Mouse (Mus musculus) splenic B cell, adult 2 months (primary cell): ENCODE measurements around the gene Slc13a3.

Experiments used
- DNase-seq: peaks from one replicate; pipeline ENCODE4 v3.0.0-alpha.2; 2011; ENCODE audit warnings: low read depth, low spot score
- H3K27me3 ChIP-seq: 2 replicates; pipeline ENCODE4 v1.6.1; 2012; ENCODE audit warnings: mild to moderate bottlenecking, low read length, moderate library complexity, mixed read lengths; ENCODE audit not compliant: control insufficient read depth, poor library complexity, insufficient read depth, severe bottlenecking
- H3K36me3 ChIP-seq: 2 replicates; pipeline ENCODE4 v1.6.1; 2012; ENCODE audit warnings: mild to moderate bottlenecking, low read length, moderate library complexity, mixed read lengths; ENCODE audit not compliant: control insufficient read depth, poor library complexity, insufficient read depth, severe bottlenecking

Gene Slc13a3

DNA sequence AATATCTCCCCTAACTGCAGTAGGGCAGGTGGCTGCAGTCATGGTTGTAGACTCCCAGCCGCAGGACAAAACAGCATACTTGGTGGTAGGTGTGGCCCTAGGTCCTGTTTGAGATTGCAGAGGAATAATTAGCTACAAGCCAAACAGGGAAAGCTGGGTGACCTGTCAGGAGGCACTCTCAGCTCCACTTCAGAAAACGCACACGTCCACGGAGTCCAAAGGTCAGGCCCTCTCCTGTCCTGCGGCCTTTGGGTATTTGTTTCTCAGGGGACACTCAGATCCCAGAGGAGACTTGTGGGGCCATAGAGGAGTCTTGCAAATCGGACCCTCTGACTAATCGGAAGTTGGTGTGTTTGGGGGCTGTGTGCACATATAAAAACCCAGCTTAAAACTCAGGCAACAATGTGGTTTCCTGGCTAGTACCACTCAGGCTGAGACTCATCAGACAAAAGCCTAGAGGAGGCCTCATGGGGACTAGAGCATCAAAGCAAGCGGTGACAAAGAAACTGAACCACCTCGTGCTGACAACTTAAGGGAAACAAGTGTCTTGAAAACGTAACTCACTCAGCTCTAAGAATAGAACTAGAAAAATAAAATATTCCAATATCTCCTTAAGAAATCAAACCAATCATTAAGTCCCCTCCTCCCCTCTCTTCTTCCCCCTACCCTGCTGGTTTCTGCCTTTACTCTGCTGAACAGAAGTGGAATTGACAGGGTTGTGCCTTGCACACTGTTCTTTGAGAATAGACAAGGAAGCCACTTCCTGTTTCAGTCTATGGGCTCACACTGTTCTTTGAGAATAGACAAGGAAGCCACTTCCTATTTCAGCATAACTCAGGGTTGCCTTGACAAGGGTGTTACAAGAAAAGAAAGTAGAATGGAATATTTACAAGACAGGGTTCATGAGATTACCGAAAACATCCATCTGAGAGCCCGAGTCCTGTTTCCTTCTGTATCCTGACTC is 20.0 kb downstream of the Slc13a3 start:
- peak; percentile 11 for DNase-seq
- Histone ChIP-seq H3K27me3 (no peaks in the 10 kb centered on the region), H3K36me3 (no peaks in the 10 kb centered on the region)

DNA sequence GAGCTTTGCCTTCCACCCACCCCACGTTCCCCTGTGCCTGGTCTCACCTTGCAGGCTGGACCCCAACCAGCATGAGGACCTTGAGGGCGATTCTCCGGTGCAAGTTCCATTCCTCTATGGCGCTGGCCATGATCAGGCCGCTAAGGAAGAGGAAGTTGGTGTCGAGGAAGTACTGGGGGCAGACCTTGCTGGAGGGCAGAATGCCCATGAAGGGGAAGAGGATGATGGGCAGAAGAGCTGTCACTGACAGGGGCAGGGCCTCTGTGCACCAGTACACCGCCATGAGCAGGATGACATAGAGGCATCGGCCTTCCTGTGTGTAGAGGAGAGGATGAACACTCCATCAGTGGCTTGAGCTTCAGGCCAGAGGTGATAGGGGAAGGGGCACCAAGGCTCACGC is 24.6 kb downstream of the Slc13a3 start:
- no peaks in the 10 kb centered on the region for H3K36me3 ChIP-seq
- DNase-seq, result no peak
- no peaks in the 10 kb centered on the region for H3K27me3 ChIP-seq

DNA sequence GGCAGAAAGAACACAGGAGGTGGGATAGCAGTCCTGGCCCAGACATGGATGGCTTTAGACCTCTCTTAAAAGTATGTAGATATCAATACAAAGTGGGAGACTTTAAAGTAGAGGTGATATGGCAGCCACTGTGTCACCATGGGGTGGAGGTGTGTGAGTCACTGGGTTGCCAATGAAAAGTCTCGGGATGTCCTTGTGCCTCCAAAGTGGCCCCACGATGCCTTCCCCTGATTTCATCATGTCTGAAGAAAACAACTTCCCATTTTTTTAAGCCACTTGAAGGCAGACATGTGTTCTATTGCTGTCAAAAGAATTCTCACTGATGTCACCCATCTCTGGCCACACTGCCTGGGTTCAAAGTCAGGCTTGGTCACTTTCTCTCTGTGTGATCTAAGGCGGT is 28.2 kb downstream of the Slc13a3 start:
- DNase-seq, result no peak
- Histone ChIP-seq H3K36me3 (no peaks in the 10 kb centered on the region), H3K27me3 (no peaks in the 10 kb centered on the region)

DNA sequence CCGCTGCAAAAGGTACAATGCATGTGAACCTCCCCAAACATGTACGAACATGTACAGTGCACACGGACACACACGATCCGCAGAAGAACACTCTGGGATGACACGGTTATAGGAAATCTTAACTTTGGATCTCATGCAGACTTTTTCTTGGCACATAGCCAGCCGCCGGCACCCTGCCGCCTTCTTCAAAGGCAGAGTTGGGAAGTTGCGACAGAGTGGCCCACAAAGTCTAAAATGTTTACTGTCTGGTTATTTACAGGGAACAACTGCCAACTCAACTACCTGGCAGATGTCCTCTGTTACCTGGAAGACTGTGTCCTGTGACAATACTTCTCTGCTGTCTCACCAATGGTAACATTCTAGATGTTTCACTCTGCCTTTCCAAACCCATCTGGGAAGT is 30.0 kb downstream of the Slc13a3 start:
- no peak for DNase-seq
- no peaks in the 10 kb centered on the region for H3K36me3 ChIP-seq
- H3K27me3 ChIP-seq, result no peaks in the 10 kb centered on the region

DNA sequence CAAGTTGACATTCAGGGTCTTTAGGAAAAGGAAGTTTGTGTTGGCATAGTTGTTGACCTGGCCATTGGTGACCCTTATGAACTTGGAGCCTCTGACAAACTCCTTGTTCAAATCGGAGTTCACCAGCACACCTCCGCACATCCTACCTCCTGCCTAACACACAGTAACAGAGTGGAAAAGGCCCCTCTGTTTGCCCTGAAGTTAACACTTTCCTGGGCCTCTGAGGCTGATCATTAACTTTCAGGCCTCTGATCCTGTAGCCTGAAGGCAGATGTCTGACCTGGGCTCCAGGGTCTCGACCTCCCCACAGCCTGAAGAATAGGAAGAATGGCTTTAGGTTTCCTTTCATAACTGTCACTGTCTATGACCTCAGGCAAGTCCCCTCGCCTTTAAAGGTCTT is 31.4 kb downstream of the Slc13a3 start:
- DNase-seq, result no peak
- Histone ChIP-seq H3K36me3 (no peaks in the 10 kb centered on the region), H3K27me3 (no peaks in the 10 kb centered on the region)

DNA sequence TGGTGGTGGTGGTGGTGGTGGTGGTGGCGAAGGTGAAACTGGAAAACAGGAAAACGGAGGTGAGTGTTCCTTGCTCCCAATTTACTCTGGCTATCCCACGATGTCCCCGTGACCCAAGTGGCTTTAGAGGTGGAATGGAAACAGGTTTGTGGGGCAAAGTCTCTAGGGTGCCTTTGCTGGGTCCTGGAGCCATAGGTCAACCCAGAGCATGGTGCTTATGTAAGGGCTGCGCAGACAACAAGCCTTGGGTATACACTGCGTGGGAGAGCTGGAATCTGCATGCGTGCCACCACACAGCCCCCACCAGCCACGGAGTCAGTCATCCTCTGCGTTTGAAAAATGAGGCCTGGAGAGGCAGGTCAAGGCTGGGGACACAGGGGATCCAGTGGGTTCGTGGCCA is 33.4 kb downstream of the Slc13a3 start:
- H3K36me3 ChIP-seq, result no peaks in the 10 kb centered on the region
- DNase-seq, result no peak
- H3K27me3 ChIP-seq, result no peaks in the 10 kb centered on the region

DNA sequence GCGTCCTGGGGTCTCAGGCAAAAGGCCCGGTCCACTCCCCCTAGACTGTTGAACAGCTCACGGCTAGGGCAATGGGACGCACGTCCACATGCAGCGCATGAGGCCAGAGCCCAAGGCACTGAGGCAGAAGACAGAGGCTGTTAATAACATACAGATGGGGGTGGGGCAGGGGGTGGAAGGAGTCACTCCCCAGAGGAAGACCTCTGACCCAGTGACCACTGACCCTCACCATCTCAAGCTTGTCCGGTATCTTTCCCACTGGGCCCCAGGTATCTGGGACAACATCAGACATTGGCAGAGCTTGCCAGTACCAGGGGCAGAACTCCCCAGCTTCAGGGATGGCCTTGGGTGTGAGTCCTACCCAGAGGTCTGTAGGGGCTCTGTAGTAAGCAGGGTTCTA is 34.1 kb downstream of the Slc13a3 start:
- no peak for DNase-seq
- H3K36me3 ChIP-seq, result no peaks in the 10 kb centered on the region
- H3K27me3 ChIP-seq, result no peaks in the 10 kb centered on the region

DNA sequence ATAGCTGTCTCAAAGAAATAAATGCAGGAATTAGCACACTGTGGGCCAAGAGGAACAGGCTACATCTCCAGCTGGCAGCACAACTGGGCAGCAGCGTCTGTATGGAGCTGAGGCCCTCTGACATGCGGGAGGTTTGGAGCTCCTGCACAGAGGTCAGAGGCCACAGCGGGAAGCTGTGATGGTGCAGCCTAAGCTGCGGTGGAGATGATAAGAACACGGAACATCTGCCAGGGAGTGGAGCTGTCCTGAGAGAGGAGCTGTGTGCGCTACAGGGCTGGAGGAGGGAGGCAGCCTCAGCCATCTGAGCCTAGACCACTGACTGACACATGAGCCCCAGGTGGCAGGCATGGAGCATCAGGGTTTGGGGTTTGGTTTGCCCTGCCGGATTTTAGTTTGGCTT is 44.3 kb downstream of the Slc13a3 start:
- Histone ChIP-seq H3K27me3 (no peaks in the 10 kb centered on the region), H3K36me3 (no peaks in the 10 kb centered on the region)
- DNase-seq, result no peak

DNA sequence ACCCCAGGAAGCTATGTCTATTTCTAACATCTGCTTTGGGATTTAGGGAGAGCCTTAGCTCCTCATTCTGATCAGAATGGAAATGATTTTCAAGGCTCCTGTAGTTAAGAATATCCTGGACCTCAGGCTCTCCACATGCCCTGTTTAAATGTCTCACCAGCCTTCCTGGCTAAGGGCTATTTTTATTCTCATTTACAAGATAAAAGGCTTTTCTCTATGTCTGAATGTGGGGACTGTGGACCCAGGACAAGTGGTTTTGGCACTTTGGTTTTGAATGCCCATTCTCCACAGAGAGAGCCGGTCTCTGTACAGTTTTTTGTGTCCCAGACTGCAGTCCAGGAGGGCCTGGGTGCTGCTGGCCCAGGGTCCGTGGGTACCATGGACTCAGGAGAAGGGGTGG is 52.8 kb downstream of the Slc13a3 start:
- no peaks in the 10 kb centered on the region for H3K27me3 ChIP-seq
- no peaks in the 10 kb centered on the region for H3K36me3 ChIP-seq
- DNase-seq, result no peak

DNA sequence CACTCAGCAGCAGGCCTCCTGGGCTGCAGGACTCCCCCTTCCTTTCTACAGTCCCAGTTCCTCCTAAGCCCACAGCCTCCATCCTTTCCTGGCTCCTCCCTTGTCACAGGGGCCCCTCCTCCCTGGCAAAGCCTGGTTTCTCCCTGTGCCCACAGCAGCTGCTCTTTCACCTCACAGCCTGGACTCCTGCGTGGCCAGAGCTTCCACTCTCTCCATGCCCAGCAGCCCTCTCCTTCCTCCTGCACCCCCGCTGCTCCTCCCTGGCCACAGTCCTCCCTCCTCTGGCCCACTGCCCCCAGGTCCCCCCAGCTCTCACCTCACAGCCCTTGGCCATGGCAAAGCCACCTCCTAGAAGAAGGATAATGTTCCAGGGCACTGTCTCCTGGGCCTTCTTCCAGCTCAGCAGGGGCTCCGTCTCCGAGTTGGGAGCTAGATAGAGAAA is 53.3 kb downstream of the Slc13a3 start:
- no peak for DNase-seq
- H3K27me3 ChIP-seq, result no peaks in the 10 kb centered on the region
- no peaks in the 10 kb centered on the region for H3K36me3 ChIP-seq

DNA sequence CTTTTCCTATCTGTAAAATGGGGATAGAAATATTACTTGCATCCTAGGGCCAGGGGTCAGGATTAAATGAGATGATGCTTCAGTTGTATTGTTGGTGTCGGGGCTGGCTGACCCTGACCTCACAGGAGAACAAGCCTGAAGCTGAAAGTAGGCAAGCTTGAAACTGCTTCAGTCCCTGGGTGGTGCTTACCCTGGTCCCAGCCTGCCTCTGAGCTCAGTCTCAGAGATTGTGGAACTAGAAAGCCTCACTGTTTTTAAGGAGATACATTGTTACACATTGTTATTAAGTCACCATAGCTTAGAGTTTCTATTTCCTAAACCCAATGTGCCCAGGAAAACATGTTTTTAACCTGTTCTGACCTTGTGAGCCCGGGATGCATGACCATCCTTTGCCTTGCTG is 54.5 kb downstream of the Slc13a3 start:
- DNase-seq, result no peak
- Histone ChIP-seq H3K36me3 (no peaks in the 10 kb centered on the region), H3K27me3 (no peaks in the 10 kb centered on the region)

DNA sequence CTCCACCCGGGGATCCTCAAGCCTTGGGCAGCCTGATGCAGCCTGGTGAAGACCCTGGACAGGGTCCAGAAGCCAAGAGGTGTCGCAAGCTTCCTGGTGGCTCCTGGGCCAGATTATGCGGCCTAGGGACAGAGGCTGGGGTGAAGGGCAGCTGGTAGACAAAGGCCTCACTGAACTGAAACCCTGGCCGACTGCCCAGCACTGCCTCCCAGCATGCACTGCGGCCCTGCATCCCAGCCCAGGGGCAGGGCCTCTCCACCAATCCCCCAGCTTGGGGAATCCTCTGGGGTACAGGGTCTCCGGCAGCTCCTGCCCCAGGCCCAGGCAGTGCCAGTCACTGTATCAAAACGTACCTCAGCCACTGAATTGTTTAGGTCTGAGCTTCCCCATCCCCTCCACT is 55.7 kb downstream of the Slc13a3 start:
- no peaks in the 10 kb centered on the region for H3K27me3 ChIP-seq
- no peak for DNase-seq

DNA sequence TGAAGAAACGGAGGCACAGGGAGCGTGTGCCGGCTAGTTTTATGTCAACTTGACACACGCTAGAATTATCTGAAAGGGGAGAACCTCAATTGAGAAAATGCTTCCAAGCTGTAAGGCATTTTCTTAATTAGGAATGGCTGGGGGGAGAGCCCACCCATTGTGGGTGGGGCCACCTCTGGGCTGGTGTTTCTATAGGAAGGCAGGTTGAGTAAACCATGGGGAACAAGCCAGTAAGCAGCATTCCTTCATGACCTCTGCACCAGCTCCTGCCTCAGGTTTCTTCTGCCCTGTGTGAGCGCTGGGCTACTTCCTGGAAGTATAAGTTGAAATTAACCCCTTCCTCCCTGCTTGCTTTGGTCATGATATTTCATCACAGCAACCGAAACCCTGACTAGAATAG is 57.2 kb downstream of the Slc13a3 start:
- no peak for DNase-seq
- H3K36me3 ChIP-seq, result no peaks in the 10 kb centered on the region

More for the DNA sequence above, 55.7 kb downstream of the Slc13a3 start:
- no peaks in the 10 kb centered on the region for H3K36me3 ChIP-seq

DNA sequence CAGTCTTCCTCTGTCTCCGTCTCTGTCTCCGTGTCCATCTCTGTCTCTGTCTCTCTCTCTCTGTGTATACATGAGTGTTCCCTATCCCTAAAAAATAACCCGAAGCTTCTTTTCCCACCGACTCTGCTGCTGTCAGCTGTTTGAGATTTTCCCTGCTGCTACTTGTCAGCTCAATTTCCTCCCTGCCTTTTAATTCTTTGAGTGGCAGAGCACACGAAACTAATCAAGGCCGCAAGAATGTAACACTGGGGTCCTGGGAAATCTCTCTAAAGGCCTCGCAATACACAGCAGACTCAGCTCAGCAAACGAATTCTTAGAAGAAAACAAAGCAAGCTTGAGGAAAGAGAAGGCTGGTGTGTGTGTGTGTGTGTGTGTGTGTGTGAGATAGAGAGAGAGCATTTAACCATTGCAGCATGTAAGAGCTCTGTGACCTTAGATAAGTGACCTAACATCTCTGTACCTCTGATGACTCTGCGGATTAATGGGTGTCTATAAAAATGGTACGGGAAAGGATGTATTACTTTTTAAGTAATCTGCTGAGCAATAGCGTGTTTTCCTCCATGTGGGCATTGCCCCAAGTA is 57.8 kb downstream of the Slc13a3 start:
- Histone ChIP-seq H3K36me3 (no peaks in the 10 kb centered on the region), H3K27me3 (no peaks in the 10 kb centered on the region)
- no peak for DNase-seq

More for the DNA sequence above, 57.2 kb downstream of the Slc13a3 start:
- no peaks in the 10 kb centered on the region for H3K27me3 ChIP-seq

DNA sequence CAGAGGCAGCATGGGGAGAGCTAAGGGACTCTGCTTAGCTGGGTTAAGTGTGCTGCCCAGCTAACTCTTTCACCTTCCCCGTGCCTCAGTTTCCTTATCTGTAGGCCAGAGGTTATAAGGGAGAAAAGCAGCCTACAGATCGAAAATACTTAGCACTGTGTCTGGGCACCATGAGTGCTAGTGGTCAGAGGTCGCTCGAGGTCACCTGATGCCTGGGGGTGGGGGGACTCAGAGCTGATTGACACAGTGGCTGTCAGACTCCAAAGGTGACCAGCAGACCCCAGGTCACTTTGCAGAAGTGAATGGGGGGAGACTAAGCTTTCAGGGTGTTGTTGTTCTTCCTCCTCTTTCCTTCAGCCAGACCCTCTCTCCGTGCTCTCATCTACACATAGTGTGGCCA is 58.7 kb downstream of the Slc13a3 start:
- Histone ChIP-seq H3K27me3 (no peaks in the 10 kb centered on the region), H3K36me3 (no peaks in the 10 kb centered on the region)
- DNase-seq, result no peak
